Mouse (Mus musculus): ENCODE data around the gene Frmpd4.

Gene Frmpd4

DNA sequence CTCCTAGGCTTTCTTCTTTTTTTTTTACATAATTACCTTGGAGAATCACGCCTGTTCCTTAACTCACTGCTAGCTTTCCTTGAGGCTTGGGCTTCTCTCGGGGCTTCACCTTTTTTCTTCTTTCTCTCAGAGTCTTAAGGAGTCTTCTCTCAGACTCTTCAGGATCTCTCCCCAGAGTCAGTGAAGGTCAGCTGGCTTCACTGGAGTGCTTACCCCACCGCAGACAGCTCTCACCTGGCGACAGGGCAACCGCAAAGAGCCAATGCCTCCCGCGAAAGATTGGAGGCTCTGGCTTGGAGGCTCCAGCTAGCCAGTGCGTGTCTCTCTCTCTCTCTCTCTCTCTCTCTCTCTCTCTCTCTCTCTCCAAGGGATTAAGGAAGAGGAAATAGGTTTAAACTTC lies 453.0 kb downstream of the Frmpd4 start:
- no peak for DNase-seq (ENCODE audit: low spot score)

- DNase-seq (ENCODE audit: low spot score) = no peak
Observed at GRCm38 (mm10) chrX:168123589-168123965, 453.5 kb downstream of the Frmpd4 start.

GRCm38 (mm10) chrX:168122806-168123588 lies 454.0 kb downstream of the Frmpd4 start:
- DNase-seq (ENCODE audit: low spot score) = no peak

GRCm38 (mm10) chrX:168041589-168041988 lies 535.4 kb downstream of the Frmpd4 start:
- no peak for DNase-seq (ENCODE audit: low spot score)

DNA sequence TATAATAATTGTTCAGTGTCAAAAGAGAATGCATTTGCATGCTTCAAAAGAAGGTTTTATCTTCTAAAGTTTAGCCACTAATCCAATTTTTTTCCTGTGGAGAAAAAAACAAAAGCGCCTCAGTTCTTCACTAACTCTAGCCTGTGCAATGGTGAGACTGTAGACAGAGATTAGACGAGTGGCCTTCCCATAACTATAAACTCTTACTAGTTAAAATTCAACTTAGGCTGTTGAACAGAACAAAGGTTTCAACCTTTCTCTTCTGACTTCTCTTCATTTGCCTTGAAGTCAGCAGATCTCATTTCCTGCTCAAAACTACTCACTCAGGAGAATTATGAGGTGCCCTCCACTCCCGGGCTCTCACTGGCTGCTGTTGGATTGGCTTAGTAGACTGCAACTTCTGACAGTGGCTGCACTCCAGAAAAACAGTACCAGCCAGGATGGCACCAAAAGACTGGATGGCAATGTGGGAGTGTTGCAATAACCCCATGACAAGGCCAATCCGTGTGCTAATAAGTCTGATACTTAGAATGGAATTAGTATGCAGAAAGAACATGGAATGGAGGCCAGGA lies 556.4 kb downstream of the Frmpd4 start:
- DNase-seq (ENCODE audit: low spot score) = no peak

- no peak for DNase-seq (ENCODE audit: low spot score)
Observed at GRCm38 (mm10) chrX:168017792-168018191, 559.2 kb downstream of the Frmpd4 start.

GRCm38 (mm10) chrX:167984835-167985234 lies 592.2 kb downstream of the Frmpd4 start:
- DNase-seq (ENCODE audit: low spot score) = no peak

- no peak for DNase-seq (ENCODE audit: low spot score)
Observed at GRCm38 (mm10) chrX:167951207-167951606, 625.8 kb downstream of the Frmpd4 start.

DNA sequence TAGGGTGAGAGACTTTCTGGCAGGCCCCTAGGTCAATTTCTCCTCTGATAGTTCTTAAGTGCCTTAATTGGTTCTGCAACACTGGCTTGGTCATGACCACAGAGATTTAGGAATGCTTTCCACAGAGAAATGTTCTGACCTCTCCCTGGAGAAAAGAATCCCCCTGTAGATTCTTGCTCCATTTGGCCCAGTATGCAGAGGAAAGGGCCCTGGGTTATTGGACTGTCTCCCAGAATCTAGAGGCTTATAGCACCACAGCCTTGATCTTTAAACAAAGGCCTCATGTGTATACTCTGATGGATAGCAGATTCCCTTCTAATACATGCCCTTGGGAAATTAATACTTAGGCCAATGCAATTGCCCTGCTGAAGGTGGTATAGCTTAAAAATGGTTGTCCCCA lies 667.5 kb downstream of the Frmpd4 start:
- DNase-seq (ENCODE audit: low spot score) = no peak

DNA sequence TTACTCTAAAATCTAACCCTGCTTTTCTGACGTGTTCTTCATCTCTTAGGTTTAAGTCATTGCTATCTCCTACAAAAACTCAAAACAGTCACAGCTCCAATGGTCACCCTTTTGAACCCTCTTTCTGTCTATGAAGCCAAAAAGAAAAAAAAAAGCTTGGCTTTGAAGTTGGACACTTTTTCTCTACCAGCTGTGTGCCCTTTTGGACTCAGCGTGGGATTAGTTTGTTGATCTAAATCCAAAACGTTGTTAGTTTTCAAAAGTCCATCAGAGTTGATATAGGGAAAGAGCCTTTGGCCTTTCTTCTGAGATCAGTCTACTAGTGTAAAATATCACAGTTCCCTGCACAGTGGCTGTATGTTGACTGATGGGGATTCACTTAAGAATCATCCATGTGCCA lies 676.0 kb downstream of the Frmpd4 start:
- no peak for DNase-seq (ENCODE audit: low spot score)

GRCm38 (mm10) chrX:167854821-167855220 lies 722.2 kb downstream of the Frmpd4 start:
- no peak for DNase-seq (ENCODE audit: low spot score)

DNA sequence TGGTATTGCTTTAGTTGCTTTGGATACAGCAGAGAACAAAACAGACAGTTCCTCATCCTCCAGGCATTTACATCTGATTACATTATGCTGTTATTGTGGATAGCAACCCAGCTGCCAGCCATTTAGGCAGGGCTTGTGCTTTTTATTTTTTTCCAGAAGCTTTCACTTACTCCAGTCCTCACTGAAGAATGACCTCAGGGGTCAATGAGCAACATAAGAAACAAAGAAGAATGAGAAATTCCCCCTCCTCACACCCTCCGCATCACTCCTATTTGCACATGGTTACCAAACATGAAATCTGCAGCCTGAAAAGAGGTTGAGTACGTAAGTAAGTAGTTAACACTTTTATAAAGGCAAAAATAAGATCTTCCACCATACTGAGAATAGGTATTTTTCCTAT lies 744.5 kb downstream of the Frmpd4 start:
- DNase-seq (ENCODE audit: low spot score) = no peak

DNA sequence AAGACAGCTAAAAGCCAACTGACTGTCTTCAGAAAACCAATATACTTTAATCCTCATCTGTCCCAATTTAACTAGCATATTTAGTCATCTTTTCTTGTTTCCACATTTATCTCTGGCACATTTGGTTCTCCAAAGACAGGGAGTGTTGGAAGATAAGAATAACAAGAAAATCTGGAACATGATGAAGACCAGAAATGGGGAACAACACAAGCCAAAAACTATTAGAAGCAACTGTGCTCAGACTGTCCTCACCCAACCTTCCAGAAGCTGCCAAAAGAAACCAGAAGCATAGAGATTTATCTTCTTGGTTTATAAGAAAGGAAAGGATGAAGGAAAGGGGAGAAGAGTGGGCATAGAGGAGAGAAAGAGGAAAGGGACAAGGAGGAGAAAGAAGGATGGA lies 748.6 kb downstream of the Frmpd4 start:
- DNase-seq (ENCODE audit: low spot score) = no peak

- DNase-seq (ENCODE audit: low spot score) = no peak
Observed at GRCm38 (mm10) chrX:167817363-167817762, 759.7 kb downstream of the Frmpd4 start.

DNA sequence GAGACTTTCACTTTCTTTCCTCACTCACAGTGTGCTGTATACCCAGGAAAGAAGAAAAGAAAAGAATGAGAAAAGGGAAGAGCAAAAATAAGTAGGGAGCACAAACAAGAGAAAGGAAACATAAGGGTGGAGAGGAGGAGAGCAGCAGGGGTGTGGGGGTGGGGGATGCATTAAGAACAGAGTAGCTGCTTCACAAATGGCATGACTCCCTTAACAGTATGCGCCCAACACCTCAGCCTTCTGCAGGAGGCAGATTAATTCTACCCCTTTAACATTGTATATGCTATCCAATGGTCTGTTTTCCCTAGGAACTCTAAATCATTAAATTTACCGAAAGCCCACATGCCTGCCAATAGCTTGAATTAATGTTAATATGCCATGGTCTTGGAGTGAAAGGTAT lies 766.9 kb downstream of the Frmpd4 start:
- no peak for DNase-seq (ENCODE audit: low spot score)

- DNase-seq (ENCODE audit: low spot score) = no peak
Observed at GRCm38 (mm10) chrX:167808572-167808971, 768.5 kb downstream of the Frmpd4 start.

DNA sequence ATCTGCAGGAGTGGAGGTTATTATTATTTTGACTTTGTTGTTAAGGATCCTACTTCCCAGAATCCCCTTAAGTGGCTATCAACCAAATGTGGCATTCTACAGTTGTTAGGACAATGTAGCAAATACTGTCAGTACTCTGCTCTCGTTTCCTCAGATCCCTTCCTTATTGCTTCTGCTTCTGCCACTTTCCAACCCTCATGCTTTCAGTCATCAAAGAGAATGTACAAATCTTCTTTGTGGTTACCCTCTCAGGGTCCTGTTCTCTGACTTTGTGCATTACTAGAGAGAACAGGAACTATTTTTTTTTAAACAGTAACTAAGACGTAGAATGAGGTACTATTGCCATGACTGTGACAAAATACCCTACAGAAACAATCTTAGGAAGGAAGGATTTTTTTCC lies 788.3 kb downstream of the Frmpd4 start:
- DNase-seq (ENCODE audit: low spot score) = no peak

DNA sequence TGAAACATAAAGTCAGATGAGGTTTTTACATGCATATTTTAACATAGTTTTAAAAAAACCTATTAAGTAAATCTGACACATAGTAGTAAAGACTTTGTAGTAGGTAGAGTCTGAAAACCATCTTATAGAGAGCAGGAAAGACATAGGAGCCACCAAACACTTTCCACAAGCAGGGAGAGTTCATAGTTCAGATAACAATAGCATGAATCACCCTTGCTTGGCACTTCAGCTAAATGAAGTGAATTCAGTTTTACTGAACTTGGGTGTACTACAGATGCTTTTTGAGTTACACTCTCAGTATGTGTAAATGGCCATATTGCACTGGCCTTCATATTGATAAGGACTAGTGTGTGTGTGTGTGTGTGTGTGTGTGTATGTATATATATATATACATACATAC lies 793.5 kb downstream of the Frmpd4 start:
- no peak for DNase-seq (ENCODE audit: low spot score)

DNA sequence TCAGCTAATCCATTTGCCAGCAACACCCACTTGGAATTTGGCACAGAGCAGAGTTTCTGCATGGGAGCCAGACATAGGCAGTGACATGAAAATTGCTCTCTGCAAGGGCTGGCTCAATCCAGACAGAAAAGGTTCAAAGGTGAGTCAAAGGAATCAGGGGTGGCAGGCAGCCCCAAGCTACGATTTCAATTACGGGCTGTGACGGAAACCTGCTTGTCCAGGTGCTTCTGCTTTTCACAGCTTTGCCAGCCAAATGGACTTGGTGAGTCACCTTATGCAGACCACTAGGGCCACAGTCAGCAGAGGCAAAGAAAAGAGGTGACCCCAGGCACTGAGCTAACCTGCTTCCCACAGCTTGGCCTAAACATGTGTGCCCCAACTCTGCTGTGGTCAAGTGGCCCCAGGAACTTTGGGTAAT lies 857.5 kb downstream of the Frmpd4 start:
- no peak for DNase-seq (ENCODE audit: low spot score)

- no peak for DNase-seq (ENCODE audit: low spot score)
Observed at GRCm38 (mm10) chrX:167719092-167719491, 857.9 kb downstream of the Frmpd4 start.

- DNase-seq (ENCODE audit: low spot score) = no peak
Observed at GRCm38 (mm10) chrX:167654806-167655495, 922.1 kb downstream of the Frmpd4 start.

- DNase-seq (ENCODE audit: low spot score) = no peak
Observed at GRCm38 (mm10) chrX:167654249-167654648, 922.8 kb downstream of the Frmpd4 start.

DNA sequence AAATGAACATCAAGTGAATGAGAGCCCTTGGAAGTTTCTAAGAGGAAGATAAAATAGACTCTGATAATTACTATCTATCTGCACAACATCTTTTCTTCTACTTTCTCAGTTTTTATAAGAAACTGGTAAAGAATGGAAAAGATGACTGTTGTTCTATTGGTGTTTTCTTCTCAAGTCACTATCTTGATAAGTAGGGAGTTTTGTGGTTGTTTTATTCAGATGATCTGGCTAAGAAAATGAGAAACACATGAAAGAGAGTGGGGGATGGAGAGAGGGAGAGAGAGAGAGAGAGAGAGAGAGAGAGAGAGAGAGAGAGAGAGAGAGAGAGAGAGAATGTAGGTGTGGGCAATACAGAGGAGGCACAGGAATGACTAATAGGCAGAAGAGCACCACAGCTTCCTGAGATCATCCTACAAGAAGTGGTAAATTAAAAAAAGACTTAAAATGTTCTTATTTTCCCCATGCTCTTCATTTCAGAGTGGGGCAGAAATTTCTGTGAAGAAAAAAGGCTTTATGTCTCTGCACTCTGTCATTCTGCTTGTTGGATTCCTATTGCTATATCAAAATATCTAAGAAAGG lies 979.3 kb downstream of the Frmpd4 start:
- no peak for DNase-seq (ENCODE audit: low spot score)
